Mouse (Mus musculus): ENCODE results near the gene Gm45021. TPM values are rescaled to one million over a fixed set of nuclear protein-coding genes. Genes with fewer than 3 reads are reported as not detected.

Gene Gm45021
- polyA plus RNA-seq, 2 experiments = 0.78 to 0.94 TPM

GRCm38 (mm10) chr6:48566312-48566711 is 23.1 kb upstream of the Gm45021 start:
- Histone ChIP-seq H3K36me3 (ENCODE audit: control insufficient read depth, insufficient read depth, low read length) (peaks cover 12% of the 10 kb centered on the region; the same call in 1 of the 2 replicates), H3K4me2 (replicated peaks; ENCODE audit: low read depth, low read length, severe bottlenecking) (no peak overlapping the region)

DNA sequence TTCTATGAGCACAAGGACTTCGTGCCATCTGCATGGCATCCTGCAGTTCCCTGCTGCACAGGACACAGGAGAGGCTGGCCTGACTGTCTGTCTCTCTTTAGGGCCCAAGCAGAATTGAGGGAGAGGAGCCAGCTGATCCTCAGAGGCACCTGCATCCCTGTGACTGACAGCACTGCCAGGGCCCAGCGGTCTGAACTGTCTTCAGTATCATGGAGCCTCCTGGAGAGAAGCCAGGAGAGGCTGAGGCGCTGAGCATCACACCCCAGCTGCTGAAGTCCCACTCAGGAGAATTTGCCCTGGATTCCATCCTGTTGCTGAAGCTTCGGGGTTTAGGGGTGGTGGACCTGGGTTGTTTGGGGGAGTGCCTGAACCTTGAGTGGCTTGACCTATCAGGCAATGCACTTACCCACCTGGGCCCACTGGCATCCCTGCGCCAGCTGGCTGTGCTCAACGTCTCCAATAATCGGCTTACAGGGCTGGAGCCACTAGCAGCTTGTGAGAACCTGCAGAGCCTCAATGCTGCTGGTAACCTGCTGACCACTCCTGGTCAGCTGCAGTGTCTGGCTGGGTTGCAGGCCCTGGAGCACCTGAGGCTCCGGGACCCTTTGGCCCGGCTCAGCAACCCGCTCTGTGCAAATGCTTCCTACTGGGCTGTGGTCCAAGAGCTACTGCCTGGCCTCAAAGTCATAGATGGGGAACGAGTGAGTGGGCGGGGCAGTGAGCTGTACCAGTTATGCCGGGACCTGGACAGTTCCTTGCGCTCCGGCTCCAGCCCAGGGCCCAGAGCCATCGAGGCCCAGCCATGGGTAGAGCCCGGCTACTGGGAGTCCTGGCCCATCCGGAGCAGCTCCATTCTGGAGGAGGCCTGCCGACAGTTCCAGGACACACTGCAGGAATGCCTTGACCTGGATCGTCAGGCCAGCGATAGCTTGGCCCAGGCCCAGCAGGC is 21.1 kb upstream of the Gm45021 start:
- ATAC-seq (ENCODE audit: low FRiP score, low read depth) (no peak), DNase-seq (ENCODE audit: low spot score) (no peak)
- Histone ChIP-seq H3K4me2 (replicated peaks; ENCODE audit: low read depth, low read length, severe bottlenecking) (no peak overlapping the region), H3K36me3 (ENCODE audit: control insufficient read depth, insufficient read depth, low read length) (peaks cover 12% of the 10 kb centered on the region; the same call in 1 of the 2 replicates), H3K4me3 (replicated peaks; ENCODE audit: low read length) (no peak overlapping the region), H3K9me3 (ENCODE audit: control insufficient read depth, low read length) (no peaks in the 10 kb centered on the region), H3K9ac (ENCODE audit: low read depth, low read length, severe bottlenecking) (no peak overlapping the region), H3K27me3 (ENCODE audit: control insufficient read depth, insufficient read depth, low read length) (no peaks in the 10 kb centered on the region), H3K27ac (replicated peaks; ENCODE audit: low read depth, low read length) (no peak overlapping the region), H3K4me1 (ENCODE audit: control insufficient read depth, insufficient read depth, low read length) (peaks cover 22% of the 10 kb centered on the region)
- no peak for TF ChIP-seq POLR2A (IDR thresholded peaks at IDR 0.05; ENCODE audit: borderline replicate concordance, extremely low read depth, insufficient read depth, insufficient read length)
- 80% methylated on average over 21 of the region's 21 CpGs for WGBS

More at GRCm38 (mm10) chr6:48566312-48566711, 23.1 kb upstream of the Gm45021 start:
- ATAC-seq (ENCODE audit: low FRiP score, low read depth) (peak; percentile 72), DNase-seq (ENCODE audit: low spot score) (peak; percentile 63)
- TF ChIP-seq POLR2A (IDR thresholded peaks at IDR 0.05; ENCODE audit: borderline replicate concordance, extremely low read depth, insufficient read depth, insufficient read length) = no peak
- no peaks in the 10 kb centered on the region for H3K27me3 ChIP-seq (ENCODE audit: control insufficient read depth, insufficient read depth, low read length)
- H3K9me3 ChIP-seq (ENCODE audit: control insufficient read depth, low read length) = no peaks in the 10 kb centered on the region
- H3K4me3 ChIP-seq (replicated peaks; ENCODE audit: low read length) = no peak overlapping the region
- no peak overlapping the region for H3K9ac ChIP-seq (ENCODE audit: low read depth, low read length, severe bottlenecking)
- peak overlapping the region; percentile 14; the same call in 1 of the 2 replicates for H3K27ac ChIP-seq (replicated peaks; ENCODE audit: low read depth, low read length)
- WGBS = 23% methylated on average over 5 of the region's 5 CpGs
- H3K4me1 ChIP-seq (ENCODE audit: control insufficient read depth, insufficient read depth, low read length) = peaks cover 19% of the 10 kb centered on the region

DNA sequence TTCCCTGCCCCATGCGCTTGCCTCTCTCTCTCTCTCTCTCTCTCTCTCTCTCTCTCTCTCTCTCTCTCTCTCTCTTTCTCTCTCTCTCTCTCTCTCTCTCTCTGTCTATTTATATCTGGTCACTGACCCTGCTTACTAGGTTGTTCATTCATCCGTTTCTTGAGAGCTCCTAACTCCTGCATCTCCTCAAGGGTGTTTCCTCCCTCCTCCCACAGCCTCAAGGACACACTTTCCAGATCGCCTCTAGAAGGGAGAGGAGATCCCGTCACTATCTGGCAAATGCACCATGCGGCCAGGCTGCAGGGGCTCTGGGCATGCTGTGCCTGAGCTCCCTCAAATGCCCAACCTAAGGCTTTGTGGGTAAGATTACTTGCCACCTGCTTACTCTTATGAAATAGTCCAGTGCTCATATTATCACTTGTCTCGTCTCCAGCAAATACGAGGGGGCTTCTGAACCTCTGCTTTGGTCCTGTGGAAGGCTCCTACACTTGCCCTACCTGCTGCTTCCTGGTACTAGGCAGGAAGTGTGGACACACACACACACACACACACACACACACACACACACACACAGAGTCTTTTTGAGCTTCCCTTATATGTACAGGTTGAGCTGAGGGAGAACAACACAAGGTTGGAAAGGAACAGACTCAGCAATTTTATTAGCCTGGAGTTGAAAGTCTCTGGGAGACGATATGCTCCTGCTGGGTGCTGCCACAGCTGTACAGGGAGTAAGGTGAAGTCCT is 20.2 kb upstream of the Gm45021 start:
- no peak for ATAC-seq (ENCODE audit: low FRiP score, low read depth)
- no peak for DNase-seq (ENCODE audit: low spot score)
- Histone ChIP-seq H3K9ac (ENCODE audit: low read depth, low read length, severe bottlenecking) (no peak overlapping the region), H3K27ac (replicated peaks; ENCODE audit: low read depth, low read length) (no peak overlapping the region), H3K9me3 (ENCODE audit: control insufficient read depth, low read length) (no peaks in the 10 kb centered on the region), H3K27me3 (ENCODE audit: control insufficient read depth, insufficient read depth, low read length) (no peaks in the 10 kb centered on the region), H3K36me3 (ENCODE audit: control insufficient read depth, insufficient read depth, low read length) (peaks cover 10% of the 10 kb centered on the region; the same call in 1 of the 2 replicates), H3K4me1 (ENCODE audit: control insufficient read depth, insufficient read depth, low read length) (peaks cover 22% of the 10 kb centered on the region), H3K4me3 (replicated peaks; ENCODE audit: low read length) (no peak overlapping the region), H3K4me2 (replicated peaks; ENCODE audit: low read depth, low read length, severe bottlenecking) (no peak overlapping the region)
- WGBS = 82% methylated on average over 7 of the region's 8 CpGs
- TF ChIP-seq POLR2A (IDR thresholded peaks at IDR 0.05; ENCODE audit: borderline replicate concordance, extremely low read depth, insufficient read depth, insufficient read length) = no peak

GRCm38 (mm10) chr6:48572014-48572413 is 17.4 kb upstream of the Gm45021 start:
- no peak overlapping the region for H3K4me2 ChIP-seq (replicated peaks; ENCODE audit: low read depth, low read length, severe bottlenecking)
- H3K9me3 ChIP-seq (ENCODE audit: control insufficient read depth, low read length) = no peaks in the 10 kb centered on the region
- no peak for TF ChIP-seq POLR2A (IDR thresholded peaks at IDR 0.05; ENCODE audit: borderline replicate concordance, extremely low read depth, insufficient read depth, insufficient read length)
- DNase-seq (ENCODE audit: low spot score) = no peak
- H3K9ac ChIP-seq (ENCODE audit: low read depth, low read length, severe bottlenecking) = no peak overlapping the region
- ATAC-seq (ENCODE audit: low FRiP score, low read depth) = no peak
- WGBS = 91% methylated on average over 5 of the region's 5 CpGs
- 0 out of 2 replicates have a peak overlapping the region, but pooled peaks have one; percentile 43 for H3K27ac ChIP-seq (replicated peaks; ENCODE audit: low read depth, low read length)
- H3K4me3 ChIP-seq (replicated peaks; ENCODE audit: low read length) = no peak overlapping the region
- H3K4me1 ChIP-seq (ENCODE audit: control insufficient read depth, insufficient read depth, low read length) = peaks cover 9% of the 10 kb centered on the region
- no peaks in the 10 kb centered on the region for H3K27me3 ChIP-seq (ENCODE audit: control insufficient read depth, insufficient read depth, low read length)
- H3K36me3 ChIP-seq (ENCODE audit: control insufficient read depth, insufficient read depth, low read length) = 0 out of 2 replicates have a peak, but pooled peaks cover 2% of the 10 kb centered on the region

DNA sequence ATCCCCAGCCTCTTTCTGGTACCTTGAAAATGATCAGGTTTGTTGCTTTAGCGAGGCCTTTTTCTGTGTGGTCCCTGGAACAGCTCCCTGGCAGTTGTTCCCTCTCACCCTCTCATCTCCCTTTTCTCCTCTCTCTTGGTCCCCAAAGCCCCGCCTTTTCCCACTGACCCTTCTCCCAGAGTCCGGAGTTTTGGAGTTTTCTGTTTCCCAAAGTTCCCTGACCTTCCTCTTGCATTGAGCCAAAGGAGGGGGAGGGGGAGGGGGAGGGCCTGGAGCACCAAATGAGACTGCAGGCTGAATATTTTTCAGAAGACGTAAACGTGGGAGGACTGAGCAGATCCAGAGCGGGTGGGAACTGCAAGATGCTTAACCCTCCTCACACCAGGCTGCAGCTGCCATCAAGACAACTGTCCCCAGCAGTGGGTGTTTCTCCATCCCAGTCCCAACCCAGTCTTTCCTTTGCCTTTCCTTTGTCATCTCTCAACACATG is 16.8 kb upstream of the Gm45021 start, which contains the start of gene Rarres2:
Gene Rarres2 (minus strand): TSS at position 218 of the 490 bp plus-strand sequence.
- Histone ChIP-seq H3K36me3 (ENCODE audit: control insufficient read depth, insufficient read depth, low read length) (0 out of 2 replicates have a peak, but pooled peaks cover 2% of the 10 kb centered on the region), H3K27me3 (ENCODE audit: control insufficient read depth, insufficient read depth, low read length) (no peaks in the 10 kb centered on the region), H3K9me3 (ENCODE audit: control insufficient read depth, low read length) (no peaks in the 10 kb centered on the region), H3K9ac (ENCODE audit: low read depth, low read length, severe bottlenecking) (no peak within 1 kb of the TSS), H3K4me1 (ENCODE audit: control insufficient read depth, insufficient read depth, low read length) (peaks cover 9% of the 10 kb centered on the region), H3K27ac (replicated peaks; ENCODE audit: low read depth, low read length) (peak within 1 kb of the TSS; percentile 43; the same call in 1 of the 2 replicates), H3K4me2 (replicated peaks; ENCODE audit: low read depth, low read length, severe bottlenecking) (no peak within 1 kb of the TSS), H3K4me3 (replicated peaks; ENCODE audit: low read length) (no peak within 1 kb of the TSS)
- 14% methylated on average over 6 of the region's 6 CpGs for WGBS
- DNase-seq (ENCODE audit: low spot score) (peak; percentile 50), ATAC-seq (ENCODE audit: low FRiP score, low read depth) (peak; percentile 58; the same call in 1 of the 2 replicates)
- no peak for TF ChIP-seq POLR2A (IDR thresholded peaks at IDR 0.05; ENCODE audit: borderline replicate concordance, extremely low read depth, insufficient read depth, insufficient read length)

All from limb, embryonic 14.5 days (tissue).